Mouse (Mus musculus) C3H10T1/2 (cell line): Measurements from ENCODE around the gene Idi2. TPM values are rescaled to one million over a fixed set of nuclear protein-coding genes. Genes with fewer than 3 reads are reported as not detected.

ENCODE experiments used
- polyA plus RNA-seq, 2 experiments: library from polyadenylated mRNA; unstranded; fragments of >200 nt; fragmentation: generic; extraction: Trizol; gene quantifications; one replicate each; pipeline ENCODE4 v1.2.1; 2012; ENCODE audit warnings: missing spikeins in 2 of 2

Gene Idi2
- polyA plus RNA-seq: under 1 TPM in 1 of 2 experiments, not detected in 1; 0.01 TPM

GRCm38 (mm10) chr13:8952563-8952962, at the start of gene Idi2:
Idi2 (plus strand) TSS chr13:8952863.

GRCm38 (mm10) chr13:8948131-8948530, 4.5 kb upstream of the Idi2 start, which contains the start of gene Gm9745:
Gm9745 (minus strand) TSS chr13:8948231.

GRCm38 (mm10) chr13:8995990-8996786, 43.5 kb downstream of the Idi2 start, which contains the start of gene Gtpbp4:
Gtpbp4 (minus strand) TSS chr13:8996083.

Other genes starting within 250 kb of the Idi2 start
- gene Wdr37, start 81.0 kb upstream of the Idi2 start, polyA plus RNA-seq: 1 to 10 TPM in 1 of 2 experiments, under 1 TPM in 1; 0.29 to 3.0 TPM
- gene Idi1, start 67.4 kb upstream of the Idi2 start, polyA plus RNA-seq: 1 to 10 TPM; 1.5 to 6.3 TPM
- not detected for gene Gm9745, start 4.6 kb upstream of the Idi2 start, polyA plus RNA-seq
- gene Gtpbp4, start 43.2 kb downstream of the Idi2 start, polyA plus RNA-seq: 10 to 100 TPM in 1 of 2 experiments, 1 to 10 TPM in 1; 3.4 to 10.7 TPM
- 10 to 100 TPM in 1 of 2 experiments, 1 to 10 TPM in 1; 2.9 to 13.9 TPM for gene Larp4b, start 141.0 kb downstream of the Idi2 start, polyA plus RNA-seq